Mouse (Mus musculus) small intestine, adult 2 months (tissue): ENCODE results near the gene Slc9a2.

Experiments used
- CTCF ChIP-seq: fragments of 200-500 bp; IDR thresholded peaks from 2 replicates; pipeline ENCODE4 v1.5.1; 2012; ENCODE audit warnings: low read depth, mild to moderate bottlenecking, control low read depth, inconsistent platforms, low read length, moderate library complexity, mixed read lengths; ENCODE audit not compliant: insufficient replicate concordance, insufficient read length; ENCODE audit errors: extremely low read depth
- POLR2A ChIP-seq: fragments of 200-500 bp; IDR thresholded peaks from 2 replicates; pipeline ENCODE4 v1.6.1; 2012; ENCODE audit warnings: low read depth, mild to moderate bottlenecking, control low read depth, inconsistent platforms, low read length, moderate library complexity

DNA sequence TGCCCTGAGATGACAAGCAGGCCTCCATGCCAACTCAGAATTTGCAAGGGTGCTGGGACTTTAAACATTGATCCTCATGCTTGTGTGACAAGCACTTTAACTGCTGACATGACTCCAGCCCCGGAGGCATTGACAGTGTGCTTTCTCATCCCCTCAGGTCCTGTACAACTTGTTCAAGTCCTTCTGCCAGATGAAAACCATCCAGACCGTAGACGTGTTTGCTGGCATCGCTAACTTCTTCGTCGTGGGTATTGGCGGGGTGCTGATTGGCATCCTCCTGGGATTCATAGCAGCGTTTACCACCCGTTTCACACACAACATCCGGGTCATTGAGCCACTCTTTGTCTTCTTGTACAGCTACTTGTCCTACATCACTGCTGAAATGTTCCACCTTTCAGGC, 45.7 kb downstream of the Slc9a2 start:
- TF ChIP-seq CTCF: no peak
- TF ChIP-seq POLR2A: no peak
